Mouse (Mus musculus) cortical plate, adult 2 months (tissue): ENCODE measurements around the gene Sumf1.

ENCODE experiments used
- CTCF ChIP-seq: fragments of 200-500 bp; IDR thresholded peaks from 2 replicates; pipeline ENCODE4 v1.5.1; 2011; ENCODE audit warnings: mild to moderate bottlenecking, control low read depth, low read length; ENCODE audit not compliant: insufficient read depth; ENCODE audit errors: extremely low read depth
- POLR2A ChIP-seq: fragments of 200-500 bp; IDR thresholded peaks from 2 replicates; pipeline ENCODE4 v1.6.1; 2011; ENCODE audit warnings: mild to moderate bottlenecking, low read length, control low read depth; ENCODE audit not compliant: insufficient read depth; ENCODE audit errors: extremely low read depth

GRCm38 (mm10) chr6:108185685-108186009 lies 265 bp upstream of the Sumf1 start:
- no peak for TF ChIP-seq POLR2A
- TF ChIP-seq CTCF = no peak
